Mouse (Mus musculus) T-helper 17 cell (primary cell): ENCODE results near the gene Mafk.

Source experiments
- in situ Hi-C, 2 experiments: fragments of 300-600 bp; cut with MboI, MseI; formaldehyde crosslinking; loops; 1 replicate in 1 of 2; 2 replicates in 1 of 2; pipeline ENCODE4 v1.15.1; 2025; ENCODE audit warnings: high pct_unique_total_duplicates in 2 of 2

Mafk gene

GRCm38 (mm10) chr5:139816445-139816844, 25.1 kb downstream of the Mafk start:
- in situ Hi-C loops, result loop anchor here in 1 of 2 experiments (10.0 kb wide), 1 partner anchor 908 kb away; the partner anchor contains the start of gene Amz1

DNA sequence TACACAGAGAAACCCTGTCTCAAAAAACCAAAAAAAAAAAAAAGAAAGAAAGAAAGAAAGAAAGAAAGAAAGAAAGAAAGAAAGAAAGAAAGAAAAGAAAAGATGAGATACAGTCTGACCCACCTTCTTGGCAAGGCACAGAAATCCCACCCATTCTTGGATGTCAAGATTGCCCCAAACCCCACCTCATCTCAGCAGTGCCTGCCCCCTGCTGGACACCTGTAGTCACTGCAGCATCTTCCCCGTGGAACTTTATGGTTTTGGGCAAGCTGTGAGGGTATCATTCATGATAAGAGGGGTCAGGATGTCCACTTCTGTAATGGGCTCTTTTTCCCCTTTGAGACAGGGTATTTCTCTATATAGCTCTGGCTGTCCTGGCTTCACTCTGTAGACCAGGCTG, 26.0 kb downstream of the Mafk start:
- in situ Hi-C loops, result loop anchor here in 1 of 2 experiments (10.0 kb wide), 1 partner anchor 908 kb away; the partner anchor contains the start of gene Amz1

GRCm38 (mm10) chr5:139818056-139818455, 26.7 kb downstream of the Mafk start:
- in situ Hi-C loops, result loop anchor here in 1 of 2 experiments (10.0 kb wide), 1 partner anchor 907 kb away; the partner anchor contains the start of gene Amz1

DNA sequence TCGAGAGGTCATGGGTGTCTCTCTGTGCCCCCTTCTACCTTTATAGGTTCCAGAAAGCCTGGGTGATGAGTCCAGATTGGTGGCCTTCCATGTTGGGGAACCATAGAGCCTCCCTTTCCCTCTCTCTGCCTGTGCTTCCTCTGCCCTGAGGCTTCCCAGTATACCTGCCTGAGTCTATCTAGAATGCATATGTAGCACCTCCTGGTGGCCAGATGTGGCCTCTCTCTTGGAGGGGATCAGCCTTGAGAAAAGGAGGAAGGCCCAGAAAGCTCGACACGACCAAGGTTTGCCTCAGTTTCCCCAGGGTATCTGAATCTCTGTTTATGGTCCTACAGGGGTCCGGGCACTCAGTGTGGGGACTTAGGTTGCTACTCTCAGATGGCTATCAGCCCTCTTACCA, 27.5 kb downstream of the Mafk start:
- in situ Hi-C loops, result loop anchor here in 1 of 2 experiments (10.0 kb wide), 1 partner anchor 906 kb away; the partner anchor contains the start of gene Amz1

GRCm38 (mm10) chr5:139819538-139820181, 28.3 kb downstream of the Mafk start, which contains the start of gene Tmem184a:
TSS of gene Tmem184a (minus strand) at chr5:139819917.
- in situ Hi-C loops, result loop anchor here (10.0 kb wide), 3 partner anchors 595 to 965 kb away; partner anchors contain the start of genes Amz1 (in 1 of the 2) and Eif3b (in 1 of the 2)

GRCm38 (mm10) chr5:139821466-139822459, 30.4 kb downstream of the Mafk start:
- in situ Hi-C loops, result loop anchor here in 1 of 2 experiments (10.0 kb wide), 2 partner anchors 593 to 963 kb away; partner anchors contain the start of gene Eif3b

DNA sequence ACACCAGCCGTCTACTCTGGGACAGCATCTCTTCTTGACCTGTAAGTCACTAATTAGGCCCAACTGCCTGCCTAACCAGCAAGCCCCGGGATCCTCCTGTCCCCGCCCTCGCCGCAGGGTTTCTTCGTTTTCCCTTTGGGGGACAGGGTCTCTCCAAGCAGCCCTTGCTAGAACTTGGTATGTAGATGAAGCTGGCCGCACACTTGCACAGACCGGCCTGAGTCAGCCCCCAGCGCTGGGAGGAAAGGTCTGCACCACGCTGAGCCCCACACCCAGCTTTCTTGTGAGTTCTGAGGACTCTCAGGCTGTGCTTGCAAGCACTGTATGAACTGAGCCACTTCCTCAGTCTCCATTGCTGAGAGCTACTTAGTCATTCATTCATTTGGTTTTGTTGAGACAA, 33.2 kb downstream of the Mafk start:
- in situ Hi-C loops, result loop anchor here in 1 of 2 experiments (10.0 kb wide), 2 partner anchors 590 to 960 kb away; partner anchors contain the start of gene Eif3b

- in situ Hi-C loops, result loop anchor here in 1 of 2 experiments (10.0 kb wide), 2 partner anchors 589 to 959 kb away; partner anchors contain the start of gene Eif3b
Observed at GRCm38 (mm10) chr5:139825947-139826346, 34.6 kb downstream of the Mafk start.

- in situ Hi-C loops, result loop anchor here in 1 of 2 experiments (10.0 kb wide), 2 partner anchors 588 to 958 kb away; partner anchors contain the start of gene Eif3b
Observed at GRCm38 (mm10) chr5:139826357-139827055, 35.2 kb downstream of the Mafk start, which contains the start of the genes Gm26938 and Psmg3. TSS of gene Gm26938 (minus strand) at chr5:139826407. TSS of gene Psmg3 (minus strand) at chr5:139826885.

DNA sequence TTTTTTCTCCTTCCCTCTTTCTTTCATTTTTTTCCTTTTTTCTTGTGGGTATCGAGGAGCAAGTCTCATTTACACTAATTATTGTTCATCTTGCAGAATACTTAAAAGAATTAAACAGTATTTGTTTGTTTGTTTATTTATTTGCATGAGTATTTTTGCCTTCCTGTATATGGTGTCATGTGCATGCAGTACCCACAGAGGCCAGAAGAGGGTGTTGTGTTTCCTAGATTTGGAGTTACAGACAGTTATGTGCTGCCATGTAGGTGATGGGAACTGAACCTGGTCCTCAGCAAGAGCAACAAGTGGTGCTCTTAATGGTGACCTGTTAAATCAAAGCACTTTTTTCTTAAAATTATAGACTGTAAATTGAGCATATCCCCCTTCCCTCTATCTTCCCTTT, 36.3 kb downstream of the Mafk start:
- in situ Hi-C loops, result loop anchor here in 1 of 2 experiments (10.0 kb wide), 2 partner anchors 587 to 957 kb away; partner anchors contain the start of gene Eif3b

DNA sequence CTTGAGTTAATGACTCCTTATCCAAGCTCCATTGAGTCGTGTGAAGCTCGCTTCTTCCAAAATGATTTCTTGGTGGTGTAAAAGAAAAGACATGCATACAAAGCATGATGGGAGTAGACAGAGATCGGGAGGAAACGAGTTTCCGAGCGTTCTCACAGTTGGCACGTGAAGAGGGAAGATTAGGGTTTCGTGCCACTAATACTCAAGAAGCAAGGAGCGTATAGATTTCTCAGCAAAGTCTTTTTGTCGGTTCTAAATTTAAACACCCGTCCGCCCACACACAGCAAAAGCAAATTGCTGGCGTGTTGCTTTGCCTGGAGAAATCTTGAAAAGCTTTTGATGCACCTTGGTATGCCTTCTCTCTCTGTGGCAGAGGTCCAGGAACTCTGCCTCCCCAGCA, 38.1 kb downstream of the Mafk start:
- in situ Hi-C loops, result loop anchor here in 1 of 2 experiments (10.0 kb wide), 2 partner anchors 585 to 955 kb away; partner anchors contain the start of gene Eif3b

DNA sequence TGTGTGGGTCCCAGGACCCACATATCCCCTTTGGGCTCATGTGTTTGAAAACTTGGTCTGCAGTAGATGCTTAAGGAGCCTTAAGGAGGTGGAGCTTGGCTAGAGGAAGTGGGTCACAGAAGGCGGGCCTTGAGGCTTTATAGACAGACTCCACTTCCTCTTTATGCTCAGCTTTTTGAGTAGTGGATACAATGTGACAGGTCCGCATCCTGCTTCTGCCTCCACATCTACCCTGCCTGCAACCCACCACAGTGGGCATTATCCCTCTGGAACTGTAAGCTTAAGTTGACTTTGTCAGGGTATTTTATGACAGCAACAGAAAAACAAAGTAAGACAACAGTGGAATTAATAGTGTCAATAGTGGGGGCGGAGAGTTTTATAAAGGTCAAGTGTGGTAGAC, 39.4 kb downstream of the Mafk start:
- in situ Hi-C loops, result loop anchor here in 1 of 2 experiments (10.0 kb wide), 2 partner anchors 484 to 564 kb away; no protein-coding TSS in a partner anchor

- in situ Hi-C loops, result loop anchor here in 1 of 2 experiments (10.0 kb wide), 2 partner anchors 483 to 563 kb away; no protein-coding TSS in a partner anchor
Observed at GRCm38 (mm10) chr5:139832125-139832524, 40.8 kb downstream of the Mafk start.

GRCm38 (mm10) chr5:139835706-139836105, 44.4 kb downstream of the Mafk start:
- in situ Hi-C loops, result loop anchor here in 1 of 2 experiments (10.0 kb wide), 2 partner anchors 479 to 559 kb away; no protein-coding TSS in a partner anchor

GRCm38 (mm10) chr5:139838476-139838892, 47.2 kb downstream of the Mafk start:
- in situ Hi-C loops, result loop anchor here in 1 of 2 experiments (10.0 kb wide), 2 partner anchors 476 to 556 kb away; no protein-coding TSS in a partner anchor

DNA sequence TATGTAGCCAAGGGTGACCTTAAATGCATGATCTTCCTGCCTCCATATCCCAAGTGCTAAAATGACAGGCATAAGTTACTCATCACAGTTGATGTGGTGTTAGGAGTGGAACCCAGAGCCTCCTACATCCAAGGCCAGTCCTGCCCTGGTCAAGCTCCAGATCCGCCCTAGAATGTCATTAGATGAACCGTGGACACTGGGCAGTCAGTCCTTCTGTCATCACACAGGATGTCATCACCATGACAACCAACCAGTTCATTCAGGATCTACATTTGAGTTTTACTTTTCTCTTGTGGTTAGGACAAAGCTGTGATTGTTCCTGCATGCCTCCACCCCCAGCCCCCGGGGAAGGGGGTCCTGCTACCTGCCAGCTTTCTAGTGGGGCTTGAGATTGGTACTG, 47.8 kb downstream of the Mafk start:
- in situ Hi-C loops, result loop anchor here in 1 of 2 experiments (10.0 kb wide), 2 partner anchors 476 to 556 kb away; no protein-coding TSS in a partner anchor

GRCm38 (mm10) chr5:139849626-139850320, 58.5 kb downstream of the Mafk start:
- in situ Hi-C loops, result loop anchor here in 1 of 2 experiments (10.0 kb wide), 1 partner anchor 445 kb away; no protein-coding TSS in a partner anchor
